Mouse (Mus musculus) erythroblast, embryonic 14.5 days (primary cell): ENCODE data around the gene Slx1b. TPM values are rescaled to one million over a fixed set of nuclear protein-coding genes. Genes with fewer than 3 reads are reported as not detected.
"Not testable (repeated sequence)": the region's sequence is repeated elsewhere in the genome, so short reads cannot be mapped to it uniquely, and the experiment has no call there.

Experiments
- H3K27me3 ChIP-seq: 2 replicates; pipeline ENCODE4 v1.6.1; 2012; ENCODE audit warnings: inconsistent platforms; ENCODE audit not compliant: control insufficient read depth
- H3K36me3 ChIP-seq: 2 replicates; pipeline ENCODE4 v1.6.1; 2012; ENCODE audit warnings: mild to moderate bottlenecking, inconsistent platforms; ENCODE audit not compliant: control insufficient read depth
- H3K4me1 ChIP-seq: 2 replicates; pipeline ENCODE4 v1.6.1; 2012; ENCODE audit warnings: inconsistent platforms; ENCODE audit not compliant: control insufficient read depth
- H3K4me3 ChIP-seq: replicated peaks from 2 replicates; pipeline ENCODE3; 2012; ENCODE audit warnings: moderate library complexity, mild to moderate bottlenecking, inconsistent platforms
- H3K9me3 ChIP-seq: 2 replicates; pipeline ENCODE4 v1.6.1; 2012; ENCODE audit warnings: low read length, inconsistent platforms, mixed read lengths; ENCODE audit not compliant: control insufficient read depth
- GATA1 ChIP-seq: IDR thresholded peaks from 2 replicates; pipeline ENCODE4 v1.6.1; 2012; ENCODE audit warnings: low read length, inconsistent platforms, mixed read lengths
- TAL1 ChIP-seq: IDR thresholded peaks from 3 replicates; pipeline ENCODE4 v1.6.1; 2012; ENCODE audit warnings: low read length, inconsistent platforms, mixed read lengths
- polyA plus RNA-seq: library from polyadenylated mRNA; stranded (reverse); fragments of >175 nt; gene quantifications from 2 replicates; pipeline ENCODE4 v1.2.3, GENCODE M21; 2012

Gene Slx1b
- polyA plus RNA-seq, 1 experiment: 0.21 TPM

- peaks cover 45% of the 10 kb centered on the region for H3K4me1 ChIP-seq
- no peaks in the 10 kb centered on the region for H3K9me3 ChIP-seq
- H3K36me3 ChIP-seq: peaks cover 11% of the 10 kb centered on the region
- TF ChIP-seq TAL1 (no peak), GATA1 (no peak)
- H3K27me3 ChIP-seq: no peaks in the 10 kb centered on the region
- peak overlapping the region; percentile 70 for H3K4me3 ChIP-seq
These were observed 47.1 kb downstream of the Slx1b start for GRCm38 (mm10) chr7:126648486-126648885.

GRCm38 (mm10) chr7:126645708-126646107 is 49.9 kb downstream of the Slx1b start:
- H3K4me1 ChIP-seq: peaks cover 22% of the 10 kb centered on the region
- H3K36me3 ChIP-seq: no peaks in the 10 kb centered on the region
- no peak overlapping the region for H3K4me3 ChIP-seq
- no peaks in the 10 kb centered on the region for H3K9me3 ChIP-seq
- no peaks in the 10 kb centered on the region for H3K27me3 ChIP-seq
- no peak for TF ChIP-seq GATA1
- TF ChIP-seq TAL1: no peak

GRCm38 (mm10) chr7:126644914-126645313 is 50.7 kb downstream of the Slx1b start:
- H3K36me3 ChIP-seq: no peaks in the 10 kb centered on the region
- peaks cover 14% of the 10 kb centered on the region for H3K4me1 ChIP-seq
- H3K27me3 ChIP-seq: no peaks in the 10 kb centered on the region
- H3K9me3 ChIP-seq: no peaks in the 10 kb centered on the region
- TF ChIP-seq TAL1 (no peak), GATA1 (no peak)
- H3K4me3 ChIP-seq: no peak overlapping the region

- no peak for TF ChIP-seq GATA1
- no peak for TF ChIP-seq TAL1
- H3K4me1 ChIP-seq: peaks cover 10% of the 10 kb centered on the region
- H3K4me3 ChIP-seq: no peak overlapping the region
- no peaks in the 10 kb centered on the region for H3K36me3 ChIP-seq
- no peaks in the 10 kb centered on the region for H3K9me3 ChIP-seq
- no peaks in the 10 kb centered on the region; the same call in 1 of the 2 replicates for H3K27me3 ChIP-seq
These were observed 51.2 kb downstream of the Slx1b start for GRCm38 (mm10) chr7:126644345-126644744.

- H3K4me3 ChIP-seq, H3K27me3 ChIP-seq, H3K36me3 ChIP-seq, H3K9me3 ChIP-seq, H3K4me1 ChIP-seq: not testable (repeated sequence)
These were observed 52.4 kb downstream of the Slx1b start for GRCm38 (mm10) chr7:126643244-126643617.

GRCm38 (mm10) chr7:126642545-126643243 is 52.9 kb downstream of the Slx1b start:
- no peak for TF ChIP-seq GATA1
- no peak for TF ChIP-seq TAL1
- no peaks in the 10 kb centered on the region for H3K4me1 ChIP-seq
- peaks cover 2% of the 10 kb centered on the region; the same call in 1 of the 2 replicates for H3K27me3 ChIP-seq
- no peaks in the 10 kb centered on the region for H3K36me3 ChIP-seq
- no peak overlapping the region for H3K4me3 ChIP-seq
- no peaks in the 10 kb centered on the region for H3K9me3 ChIP-seq

Other genes starting within 250 kb of the Slx1b start
- gene Atp2a1, start 232.7 kb downstream of the Slx1b start, polyA plus RNA-seq: not detected in 2 replicates
- 2.3 and 2.6 TPM in 2 replicates for gene Sh2b1, start 220.4 kb downstream of the Slx1b start, polyA plus RNA-seq
- gene Tufm, start 208.4 kb downstream of the Slx1b start, polyA plus RNA-seq: 1.8 and 3.9 TPM in 2 replicates
- 56.8 and 76.8 TPM in 2 replicates for gene Atxn2l, start 192.3 kb downstream of the Slx1b start, polyA plus RNA-seq
- 5.1 and 6.2 TPM in 2 replicates for gene Eif3c, start 129.4 kb downstream of the Slx1b start, polyA plus RNA-seq
- 0.07 and 0.16 TPM in 2 replicates for gene Apobr, start 110.8 kb downstream of the Slx1b start, polyA plus RNA-seq
- 0.14 and 0.22 TPM in 2 replicates for gene Cln3, start 110.0 kb downstream of the Slx1b start, polyA plus RNA-seq
- not detected in 2 replicates for gene Il27, start 100.8 kb downstream of the Slx1b start, polyA plus RNA-seq
- 0.27 and 0.35 TPM in 2 replicates for gene Nupr1, start 64.9 kb downstream of the Slx1b start, polyA plus RNA-seq
- 4.0 and 6.3 TPM in 2 replicates for gene Sgf29, start 46.5 kb downstream of the Slx1b start, polyA plus RNA-seq
- not detected in 2 replicates for gene Sult1a1, start 19.4 kb downstream of the Slx1b start, polyA plus RNA-seq
- gene Bola2, start 383 bp downstream of the Slx1b start, polyA plus RNA-seq: 14.2 and 14.8 TPM in 2 replicates
- gene Coro1a, start 12.0 kb upstream of the Slx1b start, polyA plus RNA-seq: 1.5 and 2.4 TPM in 2 replicates
- 16.3 and 18.0 TPM in 2 replicates for gene Mapk3, start 63.8 kb upstream of the Slx1b start, polyA plus RNA-seq
- gene Gdpd3, start 70.5 kb upstream of the Slx1b start, polyA plus RNA-seq: 0.36 TPM in 1 of 2 replicates, not detected in the other
- 156 and 161 TPM in 2 replicates for gene Ypel3, start 81.2 kb upstream of the Slx1b start, polyA plus RNA-seq
- 3.6 and 4.0 TPM in 2 replicates for gene Tbx6, start 85.7 kb upstream of the Slx1b start, polyA plus RNA-seq
- gene Ppp4c, start 96.7 kb upstream of the Slx1b start, polyA plus RNA-seq: 11.0 and 12.3 TPM in 2 replicates
- gene Fam57b, start 101.9 kb upstream of the Slx1b start, polyA plus RNA-seq: 0.02 TPM in 1 of 2 replicates, not detected in the other
- not detected in 2 replicates for gene 4930451I11Rik, start 135.9 kb upstream of the Slx1b start, polyA plus RNA-seq
- gene Doc2a, start 151.6 kb upstream of the Slx1b start, polyA plus RNA-seq: not detected in 2 replicates
- 24.2 and 26.7 TPM in 2 replicates for gene Hirip3, start 166.2 kb upstream of the Slx1b start, polyA plus RNA-seq
- gene Ino80e, start 166.6 kb upstream of the Slx1b start, polyA plus RNA-seq: 37.6 and 44.8 TPM in 2 replicates
- gene Taok2, start 188.9 kb upstream of the Slx1b start, polyA plus RNA-seq: 11.6 and 12.9 TPM in 2 replicates
- 1.1 and 1.5 TPM in 2 replicates for gene Tmem219, start 227.1 kb upstream of the Slx1b start, polyA plus RNA-seq
- gene Kctd13, start 233.1 kb upstream of the Slx1b start, polyA plus RNA-seq: 0.68 and 0.79 TPM in 2 replicates